Mouse (Mus musculus): ENCODE measurements at regions not wholly inside any gene's neighbourhood (a gene's known extent, or its start where the extent isn't known, plus 50 kb on each side); places are given as distances from the start of the nearest gene placed in this dataset.

DNA sequence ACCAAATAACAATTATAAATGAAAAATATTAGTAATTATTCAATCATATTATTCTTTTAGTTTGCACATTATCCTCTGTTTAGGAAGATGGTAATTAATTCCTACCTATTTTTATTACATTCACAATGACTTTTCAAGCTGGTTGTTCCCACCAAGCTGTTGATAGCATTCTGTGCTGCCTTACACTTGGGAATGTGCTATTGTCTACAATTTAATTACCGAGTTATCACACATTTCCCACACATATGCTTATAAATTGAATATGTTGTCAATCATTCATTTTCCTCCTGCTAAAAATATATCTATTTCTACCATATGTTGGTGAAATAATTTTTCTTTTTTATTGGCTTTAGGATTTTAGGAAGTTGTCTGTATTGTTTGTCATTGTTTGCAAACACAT, 306.2 kb upstream of the Klhl1 start:
- H3K36me3 ChIP-seq: no peaks in the 10 kb centered on the region
- no peak overlapping the region for H3K4me3 ChIP-seq
- WGBS: 92% methylated on average over 1 of the region's 1 CpGs
- no peaks in the 10 kb centered on the region for H3K27me3 ChIP-seq (ENCODE audit: low read depth, poor library complexity, severe bottlenecking)
- H3K4me1 ChIP-seq: no peaks in the 10 kb centered on the region
- no peak overlapping the region for H3K27ac ChIP-seq
- DNase-seq (ENCODE audit: low spot score): no peak
- H3K9me3 ChIP-seq (replicated peaks): no peaks in the 10 kb centered on the region

- no peaks in the 10 kb centered on the region for H3K27me3 ChIP-seq (ENCODE audit: low read depth, poor library complexity, severe bottlenecking)
- H3K4me3 ChIP-seq: no peak overlapping the region
- H3K9me3 ChIP-seq (replicated peaks): no peaks in the 10 kb centered on the region
- WGBS: 84% methylated on average over 2 of the region's 2 CpGs
- no peaks in the 10 kb centered on the region for H3K36me3 ChIP-seq
- no peak overlapping the region for H3K27ac ChIP-seq
- no peak for DNase-seq (ENCODE audit: low spot score)
- H3K4me1 ChIP-seq: no peaks in the 10 kb centered on the region
Measured at GRCm38 (mm10) chr14:96815665-96816064, 296.8 kb upstream of the Klhl1 start.

- Histone ChIP-seq H3K4me3 (no peak overlapping the region), H3K9me3 (replicated peaks) (no peaks in the 10 kb centered on the region), H3K36me3 (no peaks in the 10 kb centered on the region), H3K27ac (no peak overlapping the region), H3K4me1 (no peaks in the 10 kb centered on the region), H3K27me3 (ENCODE audit: low read depth, poor library complexity, severe bottlenecking) (no peaks in the 10 kb centered on the region)
- DNase-seq (ENCODE audit: low spot score): no peak
- 94% methylated on average over 1 of the region's 1 CpGs for WGBS
Measured at GRCm38 (mm10) chr14:96805284-96805683, 286.4 kb upstream of the Klhl1 start.

- Histone ChIP-seq H3K9me3 (replicated peaks) (no peaks in the 10 kb centered on the region), H3K4me3 (no peak overlapping the region), H3K27ac (no peak overlapping the region), H3K4me1 (no peaks in the 10 kb centered on the region), H3K36me3 (no peaks in the 10 kb centered on the region), H3K27me3 (ENCODE audit: low read depth, poor library complexity, severe bottlenecking) (no peaks in the 10 kb centered on the region)
- WGBS: 92% methylated on average over 1 of the region's 1 CpGs
- DNase-seq (ENCODE audit: low spot score): no peak
Measured at GRCm38 (mm10) chr14:96794806-96795205, 275.9 kb upstream of the Klhl1 start.

DNA sequence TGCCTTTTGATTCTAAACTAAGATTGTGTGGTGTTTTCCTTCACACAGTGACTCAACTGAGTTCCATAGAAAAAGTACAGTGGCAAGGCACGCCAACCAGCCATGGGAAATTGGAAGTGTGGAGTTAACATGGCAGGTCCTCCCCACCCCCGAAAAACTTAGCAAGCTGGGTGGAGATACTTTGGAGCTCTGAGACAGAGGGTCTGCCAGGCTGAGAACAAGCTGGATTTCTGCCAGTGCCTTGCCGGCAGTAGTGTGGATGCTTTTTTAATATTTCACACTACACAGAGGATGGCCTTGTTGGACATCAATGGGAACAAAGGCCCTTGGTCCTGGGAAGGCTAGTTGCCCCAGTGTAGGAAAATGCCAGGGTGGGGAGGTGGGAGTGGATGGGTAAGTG, 269.0 kb upstream of the Klhl1 start:
- Histone ChIP-seq H3K4me3 (no peak overlapping the region), H3K36me3 (no peaks in the 10 kb centered on the region), H3K27me3 (ENCODE audit: low read depth, poor library complexity, severe bottlenecking) (no peaks in the 10 kb centered on the region), H3K9me3 (replicated peaks) (no peaks in the 10 kb centered on the region), H3K4me1 (no peaks in the 10 kb centered on the region), H3K27ac (no peak overlapping the region)
- no peak for DNase-seq (ENCODE audit: low spot score)
- 86% methylated on average over 3 of the region's 3 CpGs for WGBS

DNA sequence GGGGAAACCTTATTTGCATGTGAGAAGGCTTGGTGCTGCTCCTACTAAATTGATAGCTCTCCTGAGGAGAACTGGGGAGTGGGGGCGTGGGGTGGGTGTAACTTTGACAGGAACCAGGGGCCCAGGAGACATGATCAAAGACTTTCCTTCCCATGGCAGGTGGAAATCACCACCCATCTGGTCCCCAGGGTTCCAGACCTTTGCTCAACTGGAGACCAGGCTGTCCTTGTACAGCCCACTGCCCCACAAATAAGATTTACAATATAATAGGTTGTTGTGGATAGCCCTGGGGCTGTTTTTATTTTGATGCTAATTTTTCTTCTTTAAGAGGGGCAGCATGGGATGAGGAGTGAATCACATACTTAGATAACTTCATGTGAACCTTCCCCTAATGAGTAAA, 268.4 kb upstream of the Klhl1 start:
- Histone ChIP-seq H3K9me3 (replicated peaks) (no peaks in the 10 kb centered on the region), H3K27me3 (ENCODE audit: low read depth, poor library complexity, severe bottlenecking) (no peaks in the 10 kb centered on the region), H3K27ac (no peak overlapping the region), H3K4me1 (no peaks in the 10 kb centered on the region), H3K4me3 (no peak overlapping the region), H3K36me3 (no peaks in the 10 kb centered on the region)
- DNase-seq (ENCODE audit: low spot score): no peak
- WGBS: 15% methylated on average over 1 of the region's 1 CpGs

- no peak for DNase-seq (ENCODE audit: low spot score)
- no peaks in the 10 kb centered on the region for H3K27me3 ChIP-seq (ENCODE audit: low read depth, poor library complexity, severe bottlenecking)
- WGBS: 80% methylated on average over 1 of the region's 1 CpGs
Measured at GRCm38 (mm10) chr14:96775801-96776200, 256.9 kb upstream of the Klhl1 start.

DNA sequence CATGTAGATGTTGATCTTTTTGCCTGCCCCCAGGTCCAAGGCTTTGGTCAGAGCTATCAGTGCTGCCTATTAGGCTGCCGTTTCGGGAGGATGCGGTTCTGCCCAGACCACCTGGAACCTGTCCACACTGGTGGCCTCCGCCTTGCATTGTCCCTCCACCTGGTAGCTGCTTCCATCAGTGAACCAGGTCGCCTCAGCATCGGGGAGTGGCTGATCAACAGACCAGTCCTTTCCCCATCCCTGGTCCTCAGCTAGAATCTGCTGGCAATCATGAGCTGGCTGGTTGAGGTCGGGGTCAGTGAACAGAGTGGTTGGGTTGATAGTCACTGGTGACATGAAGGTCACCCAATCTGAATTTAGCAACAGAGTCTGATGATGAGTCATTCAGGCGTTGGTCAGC, 241.7 kb upstream of the Klhl1 start:
- H3K36me3 ChIP-seq: no peaks in the 10 kb centered on the region
- no peak overlapping the region for H3K4me3 ChIP-seq
- H3K4me1 ChIP-seq: no peaks in the 10 kb centered on the region
- H3K9me3 ChIP-seq (replicated peaks): no peaks in the 10 kb centered on the region
- no peak overlapping the region for H3K27ac ChIP-seq
- DNase-seq (ENCODE audit: low spot score): no peak
- WGBS: 90% methylated on average over 8 of the region's 8 CpGs
- no peaks in the 10 kb centered on the region for H3K27me3 ChIP-seq (ENCODE audit: low read depth, poor library complexity, severe bottlenecking)

More at GRCm38 (mm10) chr14:96775801-96776200, 256.9 kb upstream of the Klhl1 start:
- Histone ChIP-seq H3K36me3 (no peaks in the 10 kb centered on the region), H3K27ac (no peak overlapping the region), H3K4me3 (no peak overlapping the region), H3K9me3 (replicated peaks) (no peaks in the 10 kb centered on the region), H3K4me1 (no peaks in the 10 kb centered on the region)

- Histone ChIP-seq H3K27me3 (ENCODE audit: low read depth, poor library complexity, severe bottlenecking) (no peaks in the 10 kb centered on the region), H3K36me3 (no peaks in the 10 kb centered on the region), H3K27ac (no peak overlapping the region), H3K4me1 (no peaks in the 10 kb centered on the region), H3K9me3 (replicated peaks) (no peaks in the 10 kb centered on the region), H3K4me3 (no peak overlapping the region)
- DNase-seq (ENCODE audit: low spot score): no peak
- WGBS: 89% methylated on average over 4 of the region's 4 CpGs
Measured at GRCm38 (mm10) chr14:96733211-96733610, 214.3 kb upstream of the Klhl1 start.

DNA sequence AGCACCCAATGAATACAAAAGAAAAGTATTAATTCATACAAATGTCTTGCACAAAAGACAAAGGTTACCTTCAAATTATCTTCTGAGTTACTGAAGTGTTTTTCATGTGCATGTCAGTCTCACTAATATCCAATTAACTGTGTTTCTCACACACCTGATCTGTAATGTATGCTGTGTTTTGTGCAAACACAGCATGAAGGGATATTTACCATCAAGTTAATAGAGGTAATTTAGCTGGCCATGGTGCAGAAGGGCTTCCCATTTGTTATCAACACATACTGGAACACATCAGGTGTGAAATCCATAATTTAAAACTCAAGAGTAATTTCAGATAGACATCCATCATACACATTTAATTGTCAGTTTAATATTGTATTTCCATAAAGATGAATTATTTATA, 178.2 kb upstream of the Klhl1 start:
- no peak overlapping the region for H3K4me3 ChIP-seq
- no peaks in the 10 kb centered on the region for H3K36me3 ChIP-seq
- H3K27me3 ChIP-seq (ENCODE audit: low read depth, poor library complexity, severe bottlenecking): no peaks in the 10 kb centered on the region
- H3K27ac ChIP-seq: no peak overlapping the region
- no peak for DNase-seq (ENCODE audit: low spot score)
- H3K4me1 ChIP-seq: 0 out of 2 replicates have a peak, but pooled peaks cover 3% of the 10 kb centered on the region
- H3K9me3 ChIP-seq (replicated peaks): no peaks in the 10 kb centered on the region

GRCm38 (mm10) chr14:96690923-96691322, 172.0 kb upstream of the Klhl1 start:
- no peaks in the 10 kb centered on the region for H3K36me3 ChIP-seq
- no peaks in the 10 kb centered on the region for H3K4me1 ChIP-seq
- no peak for DNase-seq (ENCODE audit: low spot score)
- WGBS: 74% methylated on average over 1 of the region's 1 CpGs
- no peak overlapping the region for H3K27ac ChIP-seq
- H3K9me3 ChIP-seq (replicated peaks): no peaks in the 10 kb centered on the region
- no peak overlapping the region for H3K4me3 ChIP-seq
- no peaks in the 10 kb centered on the region for H3K27me3 ChIP-seq (ENCODE audit: low read depth, poor library complexity, severe bottlenecking)

- no peak overlapping the region for H3K27ac ChIP-seq
- H3K9me3 ChIP-seq (replicated peaks): no peaks in the 10 kb centered on the region
- no peaks in the 10 kb centered on the region for H3K36me3 ChIP-seq
- H3K4me3 ChIP-seq: no peak overlapping the region
- WGBS: 83% methylated on average over 5 of the region's 5 CpGs
- no peaks in the 10 kb centered on the region for H3K27me3 ChIP-seq (ENCODE audit: low read depth, poor library complexity, severe bottlenecking)
- DNase-seq (ENCODE audit: low spot score): no peak
- no peaks in the 10 kb centered on the region for H3K4me1 ChIP-seq
Measured at GRCm38 (mm10) chr14:96683943-96684342, 165.0 kb upstream of the Klhl1 start.

- Histone ChIP-seq H3K4me3 (no peak overlapping the region), H3K27ac (no peak overlapping the region), H3K4me1 (no peaks in the 10 kb centered on the region), H3K36me3 (no peaks in the 10 kb centered on the region), H3K9me3 (replicated peaks) (no peaks in the 10 kb centered on the region), H3K27me3 (ENCODE audit: low read depth, poor library complexity, severe bottlenecking) (no peaks in the 10 kb centered on the region)
- WGBS: 85% methylated on average over 3 of the region's 3 CpGs
- DNase-seq (ENCODE audit: low spot score): no peak
Measured at GRCm38 (mm10) chr14:96681740-96682139, 162.8 kb upstream of the Klhl1 start.

DNA sequence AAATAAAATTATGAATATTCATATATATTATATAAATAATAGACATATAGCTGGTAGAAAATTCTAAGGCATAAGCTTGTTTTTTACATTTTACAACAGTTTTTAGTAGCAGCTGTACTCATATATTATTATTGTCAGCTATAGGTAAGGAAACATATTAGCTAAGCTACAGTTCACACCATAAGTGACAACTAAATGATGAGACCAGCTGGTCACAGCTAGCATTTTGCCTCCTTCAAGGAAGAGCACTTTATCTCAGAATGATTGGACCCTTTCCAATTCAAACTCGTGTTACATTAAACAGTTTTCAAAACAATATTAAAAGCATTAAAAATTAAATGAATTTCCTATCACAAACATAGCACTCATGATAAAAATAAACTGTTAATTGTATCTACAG, 157.3 kb upstream of the Klhl1 start:
- WGBS: 91% methylated on average over 1 of the region's 1 CpGs
- no peak for DNase-seq (ENCODE audit: low spot score)

More for the DNA sequence above, 157.3 kb upstream of the Klhl1 start:
- no peaks in the 10 kb centered on the region for H3K27me3 ChIP-seq (ENCODE audit: low read depth, poor library complexity, severe bottlenecking)
- H3K36me3 ChIP-seq: no peaks in the 10 kb centered on the region
- H3K27ac ChIP-seq: no peak overlapping the region
- no peak overlapping the region for H3K4me3 ChIP-seq
- no peaks in the 10 kb centered on the region for H3K4me1 ChIP-seq
- no peaks in the 10 kb centered on the region for H3K9me3 ChIP-seq (replicated peaks)

All from limb, embryonic 10.5 days (tissue).